Comparison of ENCODE assay signal across 9 mouse cellular contexts in the genomic region with DNA sequence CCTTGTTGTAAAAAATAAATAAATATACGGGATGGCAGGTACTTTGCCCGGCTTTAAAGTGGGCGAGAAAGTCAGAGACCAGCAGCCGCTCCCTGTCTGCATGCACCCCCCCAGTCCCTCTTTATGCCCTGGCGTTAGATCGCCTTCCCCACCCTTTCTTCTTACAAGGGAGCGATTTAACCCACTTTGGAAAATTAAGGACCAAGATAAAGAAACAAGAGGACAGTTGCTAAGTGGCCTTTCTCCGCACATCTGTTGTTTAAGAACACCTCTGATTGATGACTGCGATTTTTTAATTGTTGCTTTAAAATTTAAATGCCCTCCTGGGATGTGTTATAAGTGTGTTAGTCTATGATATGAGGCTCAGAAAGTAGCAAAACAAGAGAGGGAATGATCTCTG. TPM values are rescaled to one million over a fixed set of nuclear protein-coding genes. Genes with fewer than 3 reads are reported as not detected.
A peak's percentile ranks its signal among the peaks of the same experiment; 100 is the strongest.
DNase-seq lines count a peak whose midpoint lies in the region; ATAC-seq lines count a peak whose summit lies in the region.
"Had no signal": no experiment of that assay in that cellular context is flagged by ENCODE, and none has a peak within 500 bp of the region (broad histone marks: within the 10 kb centered on the region; RNA-seq: fewer than 3 reads in every experiment).

No protein-coding gene starts in this region.

- peak overlapping the region; percentile 85 for H3K4me3 ChIP-seq in lung, embryonic 15.5 days
- peak overlapping the region; percentile 63 for H3K4me3 ChIP-seq in forebrain, embryonic 16.5 days (replicated peaks; ENCODE audit: low read length)
- H3K4me3 ChIP-seq in limb, embryonic 10.5 days: peak overlapping the region; percentile 88
- peak overlapping the region; percentile 71 for H3K4me3 ChIP-seq in stomach, embryonic 14.5 days (ENCODE audit: low read depth, low read length)

- WGBS in lung, embryonic 15.5 days: 15% methylated on average over 9 of the region's 9 CpGs
- 8% methylated on average over 9 of the region's 9 CpGs for WGBS in forebrain, embryonic 16.5 days
- 16% methylated on average over 9 of the region's 9 CpGs for WGBS in limb, embryonic 10.5 days
- 23% methylated on average over 9 of the region's 9 CpGs for WGBS in stomach, embryonic 14.5 days

- ATAC-seq in lung, embryonic 15.5 days (ENCODE audit: borderline replicate concordance, extremely low read depth, low FRiP score, low TSS enrichment): no peak
- ATAC-seq in forebrain, embryonic 16.5 days: no peak
- no peak for ATAC-seq in stomach, embryonic 14.5 days (ENCODE audit: insufficient number of reproducible peaks, insufficient read depth, low FRiP score, low read depth)
- ATAC-seq: Patski had no signal

- H3K27me3 ChIP-seq in lung, embryonic 15.5 days: no peaks in the 10 kb centered on the region
- H3K27me3 ChIP-seq in forebrain, embryonic 16.5 days (replicated peaks; ENCODE audit: control insufficient read depth, insufficient read depth, low read length): no peaks in the 10 kb centered on the region
- no peaks in the 10 kb centered on the region for H3K27me3 ChIP-seq in limb, embryonic 10.5 days (ENCODE audit: low read depth, poor library complexity, severe bottlenecking)
- no peaks in the 10 kb centered on the region for H3K27me3 ChIP-seq in stomach, embryonic 14.5 days (ENCODE audit: control insufficient read depth, insufficient read depth, low read length)
- H3K27me3 ChIP-seq: Patski had no signal

- peaks cover 42% of the 10 kb centered on the region for H3K4me1 ChIP-seq in lung, embryonic 15.5 days
- H3K4me1 ChIP-seq in forebrain, embryonic 16.5 days (replicated peaks; ENCODE audit: control insufficient read depth, insufficient read depth, low read length): peaks cover 35% of the 10 kb centered on the region
- peaks cover 63% of the 10 kb centered on the region for H3K4me1 ChIP-seq in limb, embryonic 10.5 days
- H3K4me1 ChIP-seq in stomach, embryonic 14.5 days (ENCODE audit: control insufficient read depth, insufficient read depth, low read length): peaks cover 47% of the 10 kb centered on the region

- H3K27ac ChIP-seq in lung, embryonic 15.5 days: no peak overlapping the region
- peak overlapping the region; percentile 85 for H3K27ac ChIP-seq in forebrain, embryonic 16.5 days (ENCODE audit: low read length)
- peak overlapping the region; percentile 99 for H3K27ac ChIP-seq in limb, embryonic 10.5 days
- H3K27ac ChIP-seq in stomach, embryonic 14.5 days (ENCODE audit: low read length): no peak overlapping the region

- DNase-seq in lung, postnatal 36 days: no peak
- no peak for DNase-seq in limb, embryonic 10.5 days (ENCODE audit: low spot score)
- DNase-seq in thymus, postnatal 10 days (ENCODE audit: low spot score in 2 of 2): no peak
- DNase-seq in cerebellum, adult 9-11 months: no peak
- DNase-seq: right cerebral cortex, postnatal 14 days had no signal

- peak overlapping the region; percentile 57 for H3K4me2 ChIP-seq in lung, embryonic 15.5 days
- peak overlapping the region; percentile 78 for H3K4me2 ChIP-seq in forebrain, embryonic 16.5 days (ENCODE audit: low read length)
- peak overlapping the region; percentile 50 for H3K4me2 ChIP-seq in stomach, embryonic 14.5 days (replicated peaks; ENCODE audit: low read depth, low read length)

- H3K9ac ChIP-seq in lung, embryonic 15.5 days: 0 out of 2 replicates have a peak overlapping the region, but pooled peaks have one; percentile 29
- peak overlapping the region; percentile 68 for H3K9ac ChIP-seq in forebrain, embryonic 16.5 days (replicated peaks; ENCODE audit: low read depth, low read length)
- H3K9ac ChIP-seq in stomach, embryonic 14.5 days (replicated peaks; ENCODE audit: low read depth, low read length): peak overlapping the region; percentile 94

- no peaks in the 10 kb centered on the region for H3K9me3 ChIP-seq in lung, embryonic 15.5 days
- no peaks in the 10 kb centered on the region for H3K9me3 ChIP-seq in forebrain, embryonic 16.5 days (ENCODE audit: control insufficient read depth, low read length)
- no peaks in the 10 kb centered on the region for H3K9me3 ChIP-seq in limb, embryonic 10.5 days (replicated peaks)
- H3K9me3 ChIP-seq in stomach, embryonic 14.5 days (ENCODE audit: control insufficient read depth, low read depth, low read length): no peaks in the 10 kb centered on the region

- H3K36me3 ChIP-seq in lung, embryonic 15.5 days: 0 out of 2 replicates have a peak, but pooled peaks cover 6% of the 10 kb centered on the region
- H3K36me3 ChIP-seq in forebrain, embryonic 16.5 days (ENCODE audit: control insufficient read depth, insufficient read depth): no peaks in the 10 kb centered on the region
- H3K36me3 ChIP-seq in limb, embryonic 10.5 days: peaks cover 9% of the 10 kb centered on the region
- H3K36me3 ChIP-seq in stomach, embryonic 14.5 days (ENCODE audit: control insufficient read depth, insufficient read depth, low read length): no peaks in the 10 kb centered on the region; the same call in 1 of the 2 replicates

RNA-seq across cellular contexts. Expression of a gene that starts 5.2 kb away (rescaled TPM):
- 37.5 and 40.6 TPM in 2 replicates for polyA plus RNA-seq in lung, embryonic 15.5 days (2015; fragmentation: Nextera tagmentation; extraction: Ambion mirVana)
- 82.9 and 91.2 TPM in 2 replicates for polyA plus RNA-seq in forebrain, embryonic 16.5 days (2015; fragmentation: Nextera tagmentation; extraction: Ambion mirVana)
- 44.7 and 55.9 TPM in 2 replicates for polyA plus RNA-seq in limb, embryonic 10.5 days (2016; fragmentation: Nextera tagmentation; extraction: Ambion mirVana)
- polyA plus RNA-seq in stomach, embryonic 14.5 days (2014; fragmentation: Nextera tagmentation; extraction: Ambion mirVana): 60.3 and 64.1 TPM in 2 replicates

Comparison
In these comparisons a context has a peak if more than half of its experiments do, and no peak if none do; other contexts are left out.
1. H3K27ac ChIP-seq: peak in forebrain, embryonic 16.5 days (single experiment) and limb, embryonic 10.5 days (single experiment); none in lung, embryonic 15.5 days (single experiment) and stomach, embryonic 14.5 days (single experiment).
2. H3K9ac ChIP-seq: peak in every context shown above with its lines; median percentile 94 in stomach, embryonic 14.5 days; 68 in forebrain, embryonic 16.5 days; 29 in lung, embryonic 15.5 days.
3. Peak in every context shown above with its lines, with median percentiles within 50 percentile points of each other: H3K4me2 ChIP-seq and H3K4me3 ChIP-seq.